Mouse (Mus musculus) liver, embryonic 14.5 days (tissue): ENCODE data around the gene Ubl7. TPM values are rescaled to one million over a fixed set of nuclear protein-coding genes. Genes with fewer than 3 reads are reported as not detected.

ENCODE experiments used
- ATAC-seq: fragments of 200-750 bp; cut with Nextera tagmentation; 2 replicates; pipeline ENCODE4 v1.8.0; 2017; ENCODE audit warnings: moderate number of reproducible peaks, mild to moderate bottlenecking, moderate library complexity; ENCODE audit not compliant: insufficient read depth
- DNase-seq, 3 experiments: peaks; one replicate each; pipeline ENCODE4 v3.0.0-alpha.2; 2012 to 2013; ENCODE audit warnings: low read depth in 3 of 3, low spot score in 3 of 3
- H3K27ac ChIP-seq: fragments of 300-500 bp; sonication (generic); 2 replicates; pipeline ENCODE4 v1.5.1; 2014; ENCODE audit warnings: moderate library complexity, mild to moderate bottlenecking, control low read depth, inconsistent platforms
- H3K27me3 ChIP-seq: fragments of 300-500 bp; sonication (generic); 2 replicates; pipeline ENCODE4 v1.6.1; 2014; ENCODE audit warnings: mild to moderate bottlenecking, low read length, moderate library complexity; ENCODE audit not compliant: control insufficient read depth, insufficient read depth
- H3K36me3 ChIP-seq: fragments of 300-500 bp; sonication (generic); replicated peaks from 2 replicates; pipeline ENCODE4 v1.6.1; 2014; ENCODE audit warnings: low read depth; ENCODE audit not compliant: control insufficient read depth, insufficient read depth
- H3K4me1 ChIP-seq, 2 experiments: fragments of 200-500 bp in 1 of 2; fragments of 300-500 bp in 1 of 2; sonication (generic) in 1 of 2; replicated peaks; 2 replicates each; pipeline ENCODE4 v1.6.1; 2012 to 2014; ENCODE audit warnings: antibody characterized with exemption in 1 of 2, inconsistent platforms in 1 of 2, low read length in 1 of 2; ENCODE audit not compliant: control insufficient read depth in 2 of 2, insufficient read depth in 2 of 2
- H3K4me2 ChIP-seq: fragments of 300-500 bp; sonication (generic); 2 replicates; pipeline ENCODE4 v1.6.1; 2014; ENCODE audit warnings: low read depth, mild to moderate bottlenecking, control low read depth, moderate library complexity
- H3K4me3 ChIP-seq, 2 experiments: fragments of 200-500 bp in 1 of 2; fragments of 300-500 bp in 1 of 2; sonication (generic) in 1 of 2; 2 replicates each; pipeline ENCODE4 v1.5.1; 2012 to 2014; ENCODE audit warnings: low read depth in 2 of 2, low read length in 2 of 2, mild to moderate bottlenecking in 2 of 2, control low read depth in 1 of 2, inconsistent platforms in 1 of 2, moderate library complexity in 1 of 2; ENCODE audit not compliant: insufficient read depth in 1 of 2
- H3K9ac ChIP-seq: fragments of 300-500 bp; sonication (generic); replicated peaks from 2 replicates; pipeline ENCODE4 v1.6.1; 2014; ENCODE audit warnings: mild to moderate bottlenecking, control low read depth, moderate library complexity
- H3K9me3 ChIP-seq: fragments of 300-500 bp; sonication (generic); 2 replicates; pipeline ENCODE4 v1.6.1; 2016; ENCODE audit warnings: low read length, mixed read lengths; ENCODE audit not compliant: control insufficient read depth
- CTCF ChIP-seq: IDR thresholded peaks from 2 replicates; pipeline ENCODE4 v1.5.1; 2016; ENCODE audit warnings: antibody characterized with exemption, low read depth, control low read depth
- EP300 ChIP-seq: IDR thresholded peaks from 2 replicates; pipeline ENCODE4 v1.6.1; 2016; ENCODE audit warnings: antibody characterized with exemption, low read depth
- WGBS: fragments of 180-500 bp; shearing (Covaris S2); extraction: QIAGEN DNeasy Blood & Tissue Kit; methylation state at CpG from one replicate; pipeline ENCODE4 v1.1.7; 2014; ENCODE audit not compliant: insufficient replicate concordance; 5-methylcytosine and 5-hydroxymethylcytosine counted together
- polyA plus RNA-seq, 2 experiments: library from polyadenylated mRNA; depleted of rRNA in 1 of 2; stranded (reverse) in 1 of 2; unstranded in 1 of 2; fragments of >200 nt; fragmentation: Nextera tagmentation in 1 of 2; extraction: Ambion mirVana in 1 of 2; gene quantifications; 2 replicates each; pipeline versions ENCODE4 v1.2.1 to v1.2.3; 2012 to 2014

The Ubl7 gene
- polyA plus RNA-seq, 2 experiments = 25.4 to 44.8 TPM

DNA sequence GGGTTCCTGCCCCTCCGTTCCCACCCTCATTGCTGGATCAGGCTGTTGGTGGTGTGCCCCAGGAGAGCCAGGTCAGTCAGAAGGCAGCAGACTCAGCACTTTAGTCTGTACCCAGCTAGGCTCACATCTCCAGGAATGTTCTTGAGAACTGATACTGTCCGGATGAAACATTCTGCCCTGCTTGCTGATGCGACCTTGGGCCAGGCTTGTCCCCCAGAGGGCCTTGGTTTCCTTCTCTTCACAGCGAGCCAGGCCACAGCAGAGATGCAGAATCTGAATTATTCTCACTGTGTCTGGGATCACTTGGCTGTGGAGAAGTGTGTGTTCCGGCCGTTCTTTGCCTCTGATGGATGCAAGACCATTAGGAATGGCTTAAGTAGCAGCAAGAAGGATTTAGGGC lies 41.2 kb downstream of the Ubl7 start:
- 60% methylated on average over 6 of the region's 6 CpGs for WGBS
- no peaks in the 10 kb centered on the region; the same call in 1 of the 2 replicates for H3K27me3 ChIP-seq
- H3K4me2 ChIP-seq = no peak overlapping the region
- TF ChIP-seq EP300 = no peak
- TF ChIP-seq CTCF = no peak
- no peak overlapping the region for H3K9ac ChIP-seq
- ATAC-seq (no peak), DNase-seq (no peak)
- H3K9me3 ChIP-seq = no peaks in the 10 kb centered on the region
- H3K4me1 ChIP-seq = no peaks in the 10 kb centered on the region
- H3K27ac ChIP-seq = no peak overlapping the region
- H3K36me3 ChIP-seq = no peaks in the 10 kb centered on the region
- H3K4me3 ChIP-seq = no peak overlapping the region

- no peak overlapping the region for H3K27ac ChIP-seq
- DNase-seq = no peak
- TF ChIP-seq CTCF (no peak), EP300 (no peak)
Measured at GRCm38 (mm10) chr9:57954962-57955744, 44.4 kb downstream of the Ubl7 start.

GRCm38 (mm10) chr9:57955764-57956163 lies 45.0 kb downstream of the Ubl7 start:
- Histone ChIP-seq H3K9ac (no peak overlapping the region), H3K4me3 (no peak overlapping the region), H3K9me3 (no peaks in the 10 kb centered on the region), H3K4me1 (no peaks in the 10 kb centered on the region), H3K27ac (no peak overlapping the region), H3K4me2 (no peak overlapping the region), H3K36me3 (no peaks in the 10 kb centered on the region), H3K27me3 (no peaks in the 10 kb centered on the region)
- no peak for ATAC-seq
- DNase-seq = no peak
- TF ChIP-seq CTCF (no peak), EP300 (no peak)
- WGBS = 48% methylated on average over 6 of the region's 6 CpGs

More at GRCm38 (mm10) chr9:57954962-57955744, 44.4 kb downstream of the Ubl7 start:
- H3K27me3 ChIP-seq = no peaks in the 10 kb centered on the region
- no peak overlapping the region for H3K4me3 ChIP-seq
- no peak for ATAC-seq
- H3K4me2 ChIP-seq = no peak overlapping the region
- H3K4me1 ChIP-seq = no peaks in the 10 kb centered on the region
- WGBS = 72% methylated on average over 12 of the region's 12 CpGs
- no peak overlapping the region for H3K9ac ChIP-seq
- no peaks in the 10 kb centered on the region for H3K36me3 ChIP-seq
- no peaks in the 10 kb centered on the region for H3K9me3 ChIP-seq

DNA sequence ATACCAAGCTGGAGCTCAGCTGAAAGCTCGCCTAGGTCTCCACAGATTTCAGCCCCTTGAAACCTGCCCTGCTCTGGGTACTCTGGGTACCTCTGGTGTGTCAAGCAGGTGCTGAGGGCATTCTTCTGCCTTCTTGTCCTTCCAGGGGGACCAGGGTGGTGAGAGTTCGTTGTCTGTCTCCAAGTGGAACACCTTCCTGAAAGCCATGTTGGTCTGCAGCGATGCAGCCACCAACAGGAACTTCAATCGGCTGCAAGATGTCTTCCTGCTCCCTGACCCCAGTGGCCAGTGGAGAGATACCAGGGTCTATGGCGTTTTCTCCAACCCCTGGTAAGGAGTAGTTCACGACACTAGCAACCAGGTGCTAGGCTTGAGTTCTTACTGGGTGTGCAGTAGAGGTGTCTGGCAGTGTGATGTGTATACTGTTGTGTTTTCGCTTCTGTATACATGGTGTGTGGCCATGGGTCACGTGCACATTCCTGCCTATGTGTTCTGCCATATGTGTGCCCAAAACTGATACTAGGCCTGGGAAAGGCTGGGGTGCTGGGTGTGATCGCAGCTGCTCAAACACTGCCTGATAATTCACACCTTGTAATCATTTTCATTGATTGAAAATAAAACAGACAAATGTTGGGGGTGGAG lies 45.5 kb downstream of the Ubl7 start:
- H3K36me3 ChIP-seq = no peaks in the 10 kb centered on the region
- H3K4me1 ChIP-seq = no peaks in the 10 kb centered on the region
- ATAC-seq (no peak), DNase-seq (no peak)
- no peak overlapping the region for H3K9ac ChIP-seq
- no peak overlapping the region for H3K4me2 ChIP-seq
- 53% methylated on average over 9 of the region's 9 CpGs for WGBS
- no peak overlapping the region for H3K4me3 ChIP-seq
- TF ChIP-seq EP300 (no peak), CTCF (no peak)
- H3K9me3 ChIP-seq = no peaks in the 10 kb centered on the region
- H3K27me3 ChIP-seq = no peaks in the 10 kb centered on the region
- no peak overlapping the region for H3K27ac ChIP-seq

DNA sequence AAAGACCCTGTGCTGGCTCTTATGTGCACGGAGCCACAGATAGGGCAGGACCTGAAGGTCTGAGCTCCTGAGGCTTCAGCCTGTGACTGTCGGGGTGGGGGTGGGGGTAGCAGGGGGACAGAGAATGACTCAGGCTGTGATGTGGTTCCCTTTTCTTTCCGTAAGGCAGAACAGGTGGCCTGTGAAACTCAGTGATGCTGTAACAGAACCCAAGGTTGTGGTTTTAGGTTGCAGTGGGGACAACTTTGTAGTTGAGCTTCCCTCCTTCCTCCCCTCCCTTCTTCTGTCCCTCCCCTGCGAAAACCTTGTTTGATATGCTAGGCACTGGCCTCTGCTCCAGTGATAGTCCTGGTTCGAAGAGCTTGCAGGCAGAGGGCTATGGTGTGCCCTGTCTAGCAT lies 46.1 kb downstream of the Ubl7 start:
- WGBS = 36% methylated on average over 5 of the region's 5 CpGs
- ATAC-seq = no peak
- Histone ChIP-seq H3K36me3 (no peaks in the 10 kb centered on the region), H3K27ac (no peak overlapping the region), H3K27me3 (no peaks in the 10 kb centered on the region), H3K9me3 (no peaks in the 10 kb centered on the region), H3K9ac (no peak overlapping the region), H3K4me2 (no peak overlapping the region), H3K4me1 (no peaks in the 10 kb centered on the region), H3K4me3 (no peak overlapping the region)
- DNase-seq = no peak
- no peak for TF ChIP-seq EP300
- TF ChIP-seq CTCF = no peak
